Mouse (Mus musculus): ENCODE data around the gene Gbf1.

- TF ChIP-seq CTCF (IDR thresholded peaks at IDR 0.05; ENCODE audit: low read depth) (no peak), EP300 (IDR thresholded peaks at IDR 0.05; ENCODE audit: low read depth) (no peak)
Measured at GRCm38 (mm10) chr19:46226295-46226694, 74.0 kb downstream of the Gbf1 start.

Data from liver, postnatal 0 days (tissue).